Mouse (Mus musculus) G1E (cell line): ENCODE results near the gene Cdk17. TPM values are rescaled to one million over a fixed set of nuclear protein-coding genes. Genes with fewer than 3 reads are reported as not detected.

ENCODE experiments used
- ATAC-seq: 2 replicates; pipeline ENCODE4 v1.8.0; 2016; ENCODE audit warnings: mild to moderate bottlenecking; ENCODE audit not compliant: insufficient number of reproducible peaks, poor library complexity, low FRiP score, severe bottlenecking; ENCODE audit errors: extremely low read depth
- DNase-seq: peaks from one replicate; pipeline ENCODE4 v3.0.0; 2012; ENCODE audit warnings: low spot score
- H3K27me3 ChIP-seq: 2 replicates; pipeline ENCODE4 v1.6.1; 2012; ENCODE audit warnings: mild to moderate bottlenecking, low read length, inconsistent platforms; ENCODE audit not compliant: insufficient read depth
- H3K36me3 ChIP-seq: replicated peaks from 2 replicates; pipeline ENCODE3; 2012; ENCODE audit warnings: mild to moderate bottlenecking, inconsistent platforms
- H3K4me1 ChIP-seq: 2 replicates; pipeline ENCODE4 v1.6.1; 2012; ENCODE audit warnings: low read depth, low read length, inconsistent platforms, mixed read lengths; ENCODE audit not compliant: insufficient read depth
- H3K4me3 ChIP-seq: 2 replicates; pipeline ENCODE4 v1.5.1; 2012; ENCODE audit warnings: low read depth, mild to moderate bottlenecking, inconsistent platforms, low read length, moderate library complexity, mixed read lengths
- H3K9me3 ChIP-seq: replicated peaks from 2 replicates; pipeline ENCODE4 v1.6.1; 2012; ENCODE audit warnings: inconsistent platforms
- CTCF ChIP-seq: IDR thresholded peaks from 2 replicates; pipeline ENCODE4 v1.5.1; 2012; ENCODE audit warnings: low read depth, low read length, inconsistent platforms, mixed read lengths
- GATA1 ChIP-seq: IDR thresholded peaks from 2 replicates; pipeline ENCODE4 v1.6.1; 2012; ENCODE audit warnings: borderline replicate concordance, low read length, inconsistent platforms, mixed read lengths
- GATA2 ChIP-seq: IDR thresholded peaks from 2 replicates; pipeline ENCODE4 v1.6.1; 2012; ENCODE audit warnings: low read depth, low read length, inconsistent platforms, borderline replicate concordance
- POLR2AphosphoS5 ChIP-seq: IDR thresholded peaks from 2 replicates; pipeline ENCODE4 v1.6.1; 2012; ENCODE audit warnings: low read depth, low read length, inconsistent platforms; ENCODE audit not compliant: insufficient replicate concordance
- TAL1 ChIP-seq: conservative IDR thresholded peaks from 2 replicates; pipeline ENCODE4 v1.6.1; 2012; ENCODE audit warnings: low read depth, low read length, inconsistent platforms, mixed read lengths
- polyA plus RNA-seq: library from polyadenylated mRNA; stranded (reverse); fragments of >175 nt; gene quantifications from 2 replicates; pipeline ENCODE4 v1.2.3, GENCODE M21; 2012
- total RNA-seq, 2 experiments: library from RNA; stranded (forward) in 1 of 2; stranded (reverse) in 1 of 2; fragments of 200-1000 nt in 1 of 2; fragments of >200 nt in 1 of 2; fragmentation: Nextera tagmentation in 1 of 2; gene quantifications; 2 replicates each; pipeline ENCODE4 v1.2.3; 2014 to 2017

Cdk17 gene
- total and polyA plus RNA-seq, 3 experiments: 6.5 to 123 (median 95.6) TPM

DNA sequence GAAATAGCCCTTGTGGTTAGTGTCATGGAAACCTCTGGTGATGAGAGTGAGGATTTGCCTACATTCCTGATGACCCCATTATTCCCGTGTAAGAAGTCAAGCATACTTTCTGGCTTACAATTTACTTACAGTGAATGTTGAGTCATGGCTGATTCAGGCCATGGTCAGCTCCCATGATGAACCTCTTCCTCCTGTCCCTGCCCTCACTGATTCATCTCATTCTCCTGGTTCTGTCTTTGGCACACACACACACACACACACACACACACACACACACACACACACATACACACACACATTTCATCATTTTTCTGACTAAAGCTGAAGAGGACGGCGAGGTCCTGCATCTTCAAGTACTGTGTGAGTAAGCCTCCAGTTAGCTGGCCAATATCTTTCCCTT, 21.9 kb upstream of the Cdk17 start:
- no peaks in the 10 kb centered on the region for H3K27me3 ChIP-seq
- H3K4me1 ChIP-seq: peaks cover 24% of the 10 kb centered on the region
- H3K4me3 ChIP-seq: no peak overlapping the region
- no peak for ATAC-seq
- H3K9me3 ChIP-seq: peaks cover 3% of the 10 kb centered on the region; the same call in 1 of the 2 replicates
- DNase-seq: no peak
- H3K36me3 ChIP-seq: peaks cover 10% of the 10 kb centered on the region
- no peak for TF ChIP-seq CTCF
- no peak for TF ChIP-seq POLR2AphosphoS5
- no peak for TF ChIP-seq GATA2

GRCm38 (mm10) chr10:93140778-93141177, 19.9 kb upstream of the Cdk17 start:
- Histone ChIP-seq H3K4me1 (peaks cover 42% of the 10 kb centered on the region), H3K4me3 (no peak overlapping the region; the same call in 1 of the 2 replicates), H3K9me3 (peaks cover 3% of the 10 kb centered on the region; the same call in 1 of the 2 replicates), H3K36me3 (peaks cover 10% of the 10 kb centered on the region), H3K27me3 (no peaks in the 10 kb centered on the region)
- no peak for DNase-seq
- no peak for ATAC-seq
- TF ChIP-seq GATA2 (no peak), GATA1 (no peak), CTCF (no peak), TAL1 (no peak), POLR2AphosphoS5 (no peak)

DNA sequence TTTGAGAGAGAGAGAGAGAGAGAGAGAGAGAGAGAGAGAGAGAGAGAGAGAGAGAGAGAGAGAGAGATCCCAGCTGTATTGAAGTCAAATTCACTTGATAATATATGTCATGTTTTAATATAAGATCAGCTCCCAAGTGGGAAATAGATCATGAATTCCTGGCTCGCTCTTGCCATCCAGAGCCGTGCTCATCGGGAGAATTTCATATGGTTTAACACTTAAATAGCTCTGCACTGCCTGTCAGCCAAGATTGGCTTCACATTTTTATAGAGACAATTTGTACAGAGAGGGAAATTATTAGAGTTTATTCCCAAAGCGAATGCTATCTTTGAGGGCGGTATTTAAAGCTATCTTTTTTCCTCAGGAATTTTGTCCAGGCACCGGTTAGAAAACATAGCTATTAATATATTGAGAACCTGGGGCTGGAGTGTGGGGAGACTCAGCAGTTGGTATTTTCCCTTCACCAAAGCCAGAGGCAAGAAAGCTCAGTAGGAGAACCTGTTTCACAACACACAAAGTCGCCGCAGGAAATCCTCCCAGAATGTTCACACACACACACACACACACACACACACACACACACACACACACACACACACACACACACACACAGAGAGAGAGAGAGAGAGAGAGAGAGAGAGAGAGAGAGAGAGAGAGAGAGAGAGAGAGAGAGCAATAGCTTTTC, 17.9 kb upstream of the Cdk17 start:
- TF ChIP-seq POLR2AphosphoS5 (no peak), GATA1 (no peak), TAL1 (no peak), GATA2 (no peak), CTCF (no peak)
- no peak for ATAC-seq
- H3K27me3 ChIP-seq: no peaks in the 10 kb centered on the region
- peaks cover 7% of the 10 kb centered on the region for H3K36me3 ChIP-seq
- peaks cover 6% of the 10 kb centered on the region for H3K9me3 ChIP-seq
- peaks cover 40% of the 10 kb centered on the region for H3K4me1 ChIP-seq
- H3K4me3 ChIP-seq: peak overlapping the region; percentile 56
- DNase-seq: no peak

DNA sequence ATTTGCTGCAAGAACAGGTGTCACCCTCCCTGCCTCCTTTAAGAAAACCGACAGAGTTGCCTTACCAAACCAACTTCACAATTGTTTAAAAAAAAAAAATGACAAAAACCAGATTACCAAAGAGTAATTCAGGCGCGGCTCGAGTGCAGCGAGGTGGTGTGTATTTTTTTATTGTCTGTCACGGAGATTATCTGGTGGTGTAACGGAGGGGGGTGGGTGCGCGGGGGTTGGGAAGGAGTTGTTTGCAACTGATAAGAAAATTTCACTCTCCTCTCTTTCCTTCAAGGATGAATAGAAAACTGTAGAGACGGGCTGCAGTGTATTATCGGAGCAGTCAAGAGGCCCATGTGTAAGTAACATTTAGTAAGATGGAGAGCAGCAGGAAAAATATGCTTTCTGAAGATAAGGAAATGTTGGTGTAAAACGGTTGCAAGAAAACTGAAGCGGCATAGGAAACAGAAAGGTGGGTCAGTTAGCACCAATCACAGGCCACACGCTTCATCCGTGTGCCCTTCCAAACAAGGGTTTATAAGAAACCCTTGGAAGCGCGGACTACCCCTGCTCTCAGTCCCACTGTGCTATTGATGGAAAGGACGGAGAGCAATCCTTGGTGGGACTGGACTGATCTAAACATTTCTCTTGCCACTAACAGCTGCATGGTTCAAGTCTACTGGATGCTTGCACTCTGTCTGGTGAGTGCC, 17.2 kb upstream of the Cdk17 start:
- peaks cover 6% of the 10 kb centered on the region for H3K9me3 ChIP-seq
- H3K4me1 ChIP-seq: peaks cover 40% of the 10 kb centered on the region
- peak; percentile 26 for DNase-seq
- peak overlapping the region; percentile 65 for H3K4me3 ChIP-seq
- H3K27me3 ChIP-seq: no peaks in the 10 kb centered on the region
- peak; percentile 88 for ATAC-seq
- peaks cover 6% of the 10 kb centered on the region for H3K36me3 ChIP-seq
- TF ChIP-seq GATA2: no peak
- TF ChIP-seq TAL1: peak; percentile 93

DNA sequence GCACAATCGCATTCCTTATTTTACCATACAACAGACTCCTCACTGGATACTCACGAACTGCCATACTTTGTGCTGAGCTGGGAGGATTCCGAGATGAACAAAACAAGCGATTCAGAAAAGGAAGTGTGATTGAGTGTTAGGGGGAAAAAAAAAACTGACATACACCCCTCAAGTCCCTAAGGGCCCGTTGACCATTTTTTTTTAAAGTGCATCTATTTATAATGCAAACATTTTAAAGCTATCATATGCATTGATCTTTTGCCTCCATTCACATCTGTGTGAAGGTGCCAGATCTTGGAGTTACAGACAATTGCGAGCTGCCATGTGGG, 16.7 kb upstream of the Cdk17 start:
- Histone ChIP-seq H3K4me1 (peaks cover 37% of the 10 kb centered on the region), H3K9me3 (peaks cover 6% of the 10 kb centered on the region), H3K36me3 (peaks cover 2% of the 10 kb centered on the region), H3K4me3 (peak overlapping the region; percentile 65), H3K27me3 (no peaks in the 10 kb centered on the region)
- TF ChIP-seq POLR2AphosphoS5 (no peak), CTCF (no peak)
- DNase-seq: no peak
- no peak; the same call in 1 of the 2 replicates for ATAC-seq

GRCm38 (mm10) chr10:93144579-93144978, 16.1 kb upstream of the Cdk17 start:
- peak overlapping the region; percentile 65; the same call in 1 of the 2 replicates for H3K4me3 ChIP-seq
- ATAC-seq: peak; percentile 16
- peaks cover 37% of the 10 kb centered on the region for H3K4me1 ChIP-seq
- H3K9me3 ChIP-seq: peaks cover 10% of the 10 kb centered on the region
- peak; percentile 51 for TF ChIP-seq TAL1
- TF ChIP-seq POLR2AphosphoS5: no peak
- DNase-seq: no peak
- H3K36me3 ChIP-seq: peaks cover 2% of the 10 kb centered on the region
- H3K27me3 ChIP-seq: no peaks in the 10 kb centered on the region

DNA sequence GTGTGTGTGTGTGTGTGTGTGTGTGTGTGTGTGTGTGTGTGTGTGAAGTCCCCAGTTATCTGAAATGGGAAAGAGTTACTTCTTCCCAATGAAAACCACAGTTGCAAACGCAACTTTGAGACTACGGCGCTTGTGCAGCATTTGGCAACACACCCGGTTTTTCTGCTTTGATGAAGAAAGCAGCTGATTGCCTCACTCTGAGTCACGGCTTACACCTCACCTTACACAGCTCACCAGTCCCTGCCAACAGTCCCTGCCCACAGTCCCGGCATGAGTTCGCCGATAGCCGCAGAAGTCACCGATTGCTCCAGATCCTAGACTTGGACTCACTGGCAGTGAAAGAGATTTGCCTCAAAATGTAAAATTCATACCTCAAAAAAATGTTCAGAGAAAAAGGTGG, 15.6 kb upstream of the Cdk17 start:
- peaks cover 11% of the 10 kb centered on the region for H3K9me3 ChIP-seq
- peaks cover 2% of the 10 kb centered on the region for H3K36me3 ChIP-seq
- peaks cover 37% of the 10 kb centered on the region for H3K4me1 ChIP-seq
- DNase-seq (peak; percentile 12), ATAC-seq (no peak)
- H3K27me3 ChIP-seq: no peaks in the 10 kb centered on the region
- TF ChIP-seq TAL1: no peak
- peak overlapping the region; percentile 57; the same call in 1 of the 2 replicates for H3K4me3 ChIP-seq
